Mouse (Mus musculus) splenic B cell, adult 2 months (primary cell): ENCODE measurements at regions not wholly inside any gene's neighbourhood (a gene's known extent, or its start where the extent isn't known, plus 50 kb on each side); places are given as distances from the start of the nearest gene placed in this dataset.

Source experiments
- DNase-seq: peaks from one replicate; pipeline ENCODE4 v3.0.0-alpha.2; 2011; ENCODE audit warnings: low read depth, low spot score
- H3K27me3 ChIP-seq: 2 replicates; pipeline ENCODE4 v1.6.1; 2012; ENCODE audit warnings: mild to moderate bottlenecking, low read length, moderate library complexity, mixed read lengths; ENCODE audit not compliant: control insufficient read depth, poor library complexity, insufficient read depth, severe bottlenecking
- H3K36me3 ChIP-seq: 2 replicates; pipeline ENCODE4 v1.6.1; 2012; ENCODE audit warnings: mild to moderate bottlenecking, low read length, moderate library complexity, mixed read lengths; ENCODE audit not compliant: control insufficient read depth, poor library complexity, insufficient read depth, severe bottlenecking

GRCm38 (mm10) chr15:5528619-5529018 lies 284.6 kb upstream of the Ptger4 start:
- DNase-seq = no peak
- no peaks in the 10 kb centered on the region for H3K36me3 ChIP-seq
- H3K27me3 ChIP-seq = no peaks in the 10 kb centered on the region

GRCm38 (mm10) chr15:5533656-5534055 lies 289.7 kb upstream of the Ptger4 start:
- no peaks in the 10 kb centered on the region for H3K27me3 ChIP-seq
- DNase-seq = no peak
- no peaks in the 10 kb centered on the region for H3K36me3 ChIP-seq

DNA sequence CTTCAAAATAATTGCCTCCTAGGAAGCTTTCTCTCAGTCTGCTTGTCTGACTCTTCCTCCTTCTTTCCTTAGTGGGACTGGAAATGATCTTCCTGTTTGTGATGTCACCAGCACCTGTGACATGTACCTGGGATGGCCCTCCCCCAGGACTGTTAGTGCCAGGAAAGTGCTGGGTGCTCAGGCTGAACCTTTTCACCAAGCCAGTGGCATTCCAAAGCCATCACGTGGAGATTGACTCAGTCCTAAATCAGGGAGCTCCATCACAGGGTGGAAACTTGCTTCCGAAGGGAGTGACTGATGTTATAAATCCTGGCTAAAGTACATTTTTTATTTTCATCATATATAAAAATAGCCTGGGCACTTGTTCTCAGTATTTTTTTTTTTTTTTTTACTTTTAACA lies 293.4 kb upstream of the Ptger4 start:
- no peaks in the 10 kb centered on the region for H3K36me3 ChIP-seq
- no peak for DNase-seq

GRCm38 (mm10) chr15:5539301-5539928 lies 295.4 kb upstream of the Ptger4 start:
- Histone ChIP-seq H3K27me3 (no peaks in the 10 kb centered on the region), H3K36me3 (no peaks in the 10 kb centered on the region)
- peak; percentile 61 for DNase-seq

More for the DNA sequence above, 293.4 kb upstream of the Ptger4 start:
- no peaks in the 10 kb centered on the region for H3K27me3 ChIP-seq

GRCm38 (mm10) chr15:5554526-5554925 lies 310.5 kb upstream of the Ptger4 start:
- H3K27me3 ChIP-seq = no peaks in the 10 kb centered on the region
- DNase-seq = peak; percentile 34
- H3K36me3 ChIP-seq = no peaks in the 10 kb centered on the region

GRCm38 (mm10) chr15:5554926-5555325 lies 310.9 kb upstream of the Ptger4 start:
- H3K36me3 ChIP-seq = no peaks in the 10 kb centered on the region
- DNase-seq = peak; percentile 6
- H3K27me3 ChIP-seq = no peaks in the 10 kb centered on the region

DNA sequence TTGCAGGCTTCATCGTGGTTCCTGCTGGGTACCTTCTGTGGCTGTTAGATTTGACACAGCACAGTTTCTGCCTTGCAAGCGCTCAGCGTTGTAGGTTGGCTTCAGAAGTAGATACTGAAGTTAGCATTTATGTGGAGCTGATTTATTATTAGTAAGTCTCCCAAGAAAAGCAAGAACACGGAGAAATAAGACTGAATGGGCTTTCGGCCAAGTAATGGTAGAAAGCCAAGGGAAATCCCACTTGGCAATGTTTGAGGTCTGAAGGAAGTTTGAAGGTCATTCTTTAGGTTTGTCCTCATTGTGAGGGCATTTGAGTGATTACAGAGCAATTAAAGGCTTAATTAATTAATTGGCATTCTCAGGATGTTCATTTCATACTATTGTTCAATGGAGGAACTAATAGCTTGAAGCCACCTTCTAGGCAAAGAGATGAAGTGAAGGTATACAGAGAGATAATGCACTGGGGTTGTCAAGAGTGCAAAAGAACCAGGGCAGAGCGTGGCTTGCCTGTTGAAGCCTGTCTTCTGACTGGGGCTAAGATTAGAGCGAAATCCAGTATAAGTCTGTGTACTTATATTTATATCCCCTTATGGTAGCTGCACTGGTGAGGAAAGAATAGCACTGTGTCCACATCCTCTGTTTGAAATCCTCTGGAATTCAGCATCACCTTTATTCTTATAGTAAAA lies 311.5 kb upstream of the Ptger4 start:
- DNase-seq = no peak
- no peaks in the 10 kb centered on the region for H3K27me3 ChIP-seq

DNA sequence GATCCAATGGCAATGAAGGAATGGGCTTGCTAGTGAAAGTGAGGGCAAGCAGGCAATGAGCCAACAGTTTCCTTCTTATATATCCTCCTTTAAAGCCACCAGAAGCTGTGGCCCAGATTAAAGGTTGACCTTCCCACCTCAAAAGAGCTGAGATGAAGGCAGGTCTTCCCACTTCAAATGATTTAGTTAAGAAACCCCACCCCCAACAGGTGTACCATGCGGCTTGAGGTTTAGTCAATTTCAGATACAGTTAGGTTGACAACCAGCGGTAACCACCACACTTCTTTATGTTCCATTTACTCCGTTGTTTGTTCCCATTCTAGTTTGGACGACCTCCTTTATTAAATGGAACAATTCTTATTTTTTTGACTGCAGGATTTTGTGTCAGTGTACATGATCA lies 317.8 kb upstream of the Ptger4 start:
- H3K27me3 ChIP-seq = no peaks in the 10 kb centered on the region
- H3K36me3 ChIP-seq = no peaks in the 10 kb centered on the region
- DNase-seq = no peak

More for the DNA sequence above, 311.5 kb upstream of the Ptger4 start:
- H3K36me3 ChIP-seq = no peaks in the 10 kb centered on the region

DNA sequence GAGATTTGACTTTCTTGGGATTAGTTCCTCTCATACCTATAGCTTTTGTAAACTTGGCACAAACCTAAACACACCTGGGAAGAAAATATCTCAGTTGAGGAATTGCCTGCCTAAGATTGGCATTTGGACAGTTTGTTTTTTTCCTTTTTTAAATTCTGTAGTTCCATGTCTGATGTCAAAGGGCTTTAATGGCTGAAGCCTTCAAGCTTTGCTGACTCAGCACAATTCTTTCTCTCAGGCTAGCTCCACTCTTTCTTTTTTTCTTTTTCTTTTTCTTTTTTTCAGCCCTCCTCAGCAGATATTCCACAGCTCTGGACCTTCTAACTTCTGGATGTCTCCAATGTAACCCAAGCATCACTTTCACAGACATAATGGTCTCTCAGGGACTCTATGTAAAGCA lies 330.4 kb upstream of the Ptger4 start:
- Histone ChIP-seq H3K36me3 (no peaks in the 10 kb centered on the region), H3K27me3 (no peaks in the 10 kb centered on the region)
- no peak for DNase-seq

DNA sequence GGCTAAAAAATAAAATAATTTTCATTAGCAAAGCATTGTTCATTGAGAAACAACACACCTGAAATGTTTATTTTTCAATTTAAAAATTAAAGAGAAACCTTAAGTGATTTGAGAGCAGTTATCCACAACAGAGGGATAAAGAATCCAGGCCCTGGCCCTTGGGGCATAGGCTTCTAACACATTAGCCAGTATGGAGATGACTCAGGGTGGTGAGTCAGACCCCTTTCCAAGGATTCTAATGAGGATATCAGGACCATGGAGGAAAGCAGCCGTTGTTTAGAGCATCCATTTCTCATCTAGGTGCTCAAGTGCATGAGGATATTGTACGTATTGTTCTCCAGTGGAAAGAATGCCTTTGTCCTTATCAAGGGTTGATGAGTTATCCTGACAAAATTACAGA lies 335.6 kb upstream of the Ptger4 start:
- no peaks in the 10 kb centered on the region for H3K27me3 ChIP-seq
- no peaks in the 10 kb centered on the region for H3K36me3 ChIP-seq
- DNase-seq = no peak

GRCm38 (mm10) chr15:5580416-5580815 lies 336.4 kb upstream of the Ptger4 start:
- H3K36me3 ChIP-seq = no peaks in the 10 kb centered on the region
- H3K27me3 ChIP-seq = no peaks in the 10 kb centered on the region
- DNase-seq = no peak

DNA sequence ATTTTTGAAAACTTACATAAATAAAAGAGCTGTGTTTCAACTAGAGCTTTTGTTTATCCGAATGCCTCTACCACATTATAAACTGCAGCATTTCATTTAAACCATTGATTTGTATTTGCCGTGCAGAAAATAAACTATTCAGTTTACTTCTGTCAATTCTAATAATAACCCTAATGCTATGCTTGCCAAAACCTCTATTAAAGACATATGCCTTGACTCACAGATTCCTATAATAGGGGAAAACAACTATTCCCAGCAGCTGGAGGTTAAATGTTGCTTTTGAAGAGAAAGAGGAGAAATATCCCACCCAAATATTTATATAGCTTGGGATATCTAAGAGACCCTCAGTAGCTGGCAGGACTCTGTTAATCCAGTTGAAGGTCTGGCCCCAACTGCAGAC lies 340.4 kb upstream of the Ptger4 start:
- no peak for DNase-seq
- H3K36me3 ChIP-seq = no peaks in the 10 kb centered on the region
- H3K27me3 ChIP-seq = no peaks in the 10 kb centered on the region

- H3K36me3 ChIP-seq = no peaks in the 10 kb centered on the region
- DNase-seq = no peak
These were observed 360.8 kb upstream of the Ptger4 start for GRCm38 (mm10) chr15:5604732-5605266.

DNA sequence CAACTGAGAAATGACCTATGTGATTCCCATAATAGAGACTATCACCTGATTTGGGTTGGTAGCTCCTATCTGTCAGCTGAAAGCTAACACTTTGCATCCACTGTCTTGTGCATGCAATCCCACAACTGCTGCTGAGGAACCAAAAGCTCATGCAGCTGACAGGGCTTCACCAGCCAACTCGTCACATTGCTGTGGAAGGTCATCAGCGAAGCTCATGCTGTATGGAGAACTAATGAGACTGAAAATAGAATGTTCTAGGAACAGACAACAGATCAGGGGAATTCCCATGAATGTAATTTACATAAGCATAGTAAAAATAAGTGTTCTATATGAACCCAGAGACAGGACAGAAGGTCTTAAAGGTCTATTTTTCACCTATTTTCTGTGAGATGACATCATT lies 363.5 kb upstream of the Ptger4 start:
- Histone ChIP-seq H3K36me3 (no peaks in the 10 kb centered on the region), H3K27me3 (no peaks in the 10 kb centered on the region)
- DNase-seq = peak; percentile 61

More at GRCm38 (mm10) chr15:5604732-5605266, 360.8 kb upstream of the Ptger4 start:
- no peaks in the 10 kb centered on the region for H3K27me3 ChIP-seq

DNA sequence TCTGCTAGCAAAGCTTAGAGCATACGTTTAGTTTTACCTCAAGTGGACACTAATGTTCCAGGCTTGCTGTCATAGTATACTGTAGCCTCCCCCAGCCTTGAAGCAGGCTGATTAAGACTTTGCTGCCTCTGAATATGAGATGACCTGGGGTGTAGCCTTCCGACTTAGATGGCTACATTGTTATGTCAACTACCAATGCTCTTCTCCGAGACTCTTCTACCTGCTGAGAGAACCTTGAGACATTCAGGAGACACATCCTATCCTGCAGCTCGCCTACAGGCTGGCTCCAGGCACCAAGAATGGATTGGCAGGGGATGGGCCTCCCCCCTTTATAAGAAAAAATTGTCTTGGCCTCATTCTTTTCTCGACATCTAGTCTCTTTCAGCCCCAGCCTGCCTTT lies 379.0 kb upstream of the Ptger4 start:
- no peaks in the 10 kb centered on the region for H3K36me3 ChIP-seq
- no peaks in the 10 kb centered on the region for H3K27me3 ChIP-seq
- DNase-seq = no peak
